Mouse (Mus musculus): ENCODE measurements around the gene Abhd10.
A peak's percentile ranks its signal among the peaks of the same experiment; 100 is the strongest.

Abhd10 gene

DNA sequence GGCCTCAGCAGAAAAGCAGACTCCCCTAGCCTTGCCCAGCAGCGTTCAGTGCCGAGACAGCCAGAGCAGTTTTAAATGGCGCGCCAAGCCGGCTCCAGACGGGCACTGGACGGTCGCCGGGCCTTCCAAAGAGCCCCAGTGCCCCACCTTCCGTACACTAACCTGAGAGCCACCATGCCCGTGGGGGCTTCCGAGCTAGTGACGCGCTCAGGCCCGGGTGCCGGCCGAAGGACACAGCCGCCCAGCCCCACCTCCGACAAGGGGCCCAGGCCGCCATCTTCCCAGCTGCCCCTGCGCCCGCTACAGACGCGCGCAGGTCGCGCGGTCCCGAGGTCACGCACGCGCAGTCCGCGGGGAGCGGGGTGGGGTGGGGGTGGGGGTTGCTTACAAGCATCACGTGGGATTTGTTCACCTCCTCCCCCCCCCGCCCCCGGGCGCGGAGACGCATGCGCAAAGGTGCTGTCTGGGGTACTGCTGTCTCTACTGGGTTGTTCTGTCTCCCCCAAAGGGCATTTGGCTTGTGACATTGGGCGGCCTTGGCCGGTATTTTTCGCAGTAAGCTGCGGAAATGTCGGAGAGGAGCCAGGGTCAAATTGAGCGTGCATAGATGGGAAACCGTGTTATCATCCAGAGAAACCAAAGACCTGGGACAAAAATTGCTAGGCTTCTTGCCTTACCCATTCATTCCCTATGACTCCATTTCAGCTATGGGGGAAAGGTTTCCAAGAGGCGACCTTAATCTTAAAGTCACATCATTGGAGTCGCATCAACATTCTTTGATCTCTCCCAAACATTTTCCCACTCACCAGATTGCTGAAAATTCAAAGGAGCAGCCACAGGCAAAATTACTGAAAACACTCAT is at the start of gene Abhd10:
TSS of gene Abhd10 (minus strand) at position 341 of the 862 bp plus-strand sequence.
- peak; percentile 63 for DNase-seq (ENCODE audit: extremely low read depth, low read depth)

DNA sequence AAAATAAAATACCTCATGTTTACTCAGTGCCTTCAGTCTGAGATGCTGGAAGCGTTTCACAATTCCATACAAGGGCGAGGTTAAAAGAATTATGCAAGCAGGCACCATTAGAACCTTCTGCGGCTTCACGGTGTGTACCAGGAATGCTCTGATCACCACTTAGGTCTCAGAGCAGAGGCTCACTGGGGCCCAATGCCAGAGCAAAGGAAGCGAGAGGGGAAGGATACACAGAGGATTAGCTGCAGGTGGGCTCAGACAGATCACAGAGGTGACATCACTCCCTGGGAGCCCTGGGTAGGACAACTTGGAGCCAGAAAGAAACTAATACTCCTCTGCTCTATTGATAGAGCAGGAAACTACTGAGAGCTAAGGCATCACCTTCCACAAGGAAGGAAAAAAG is 48.5 kb upstream of the Abhd10 start:
- DNase-seq (ENCODE audit: extremely low read depth, low read depth) = no peak

DNA sequence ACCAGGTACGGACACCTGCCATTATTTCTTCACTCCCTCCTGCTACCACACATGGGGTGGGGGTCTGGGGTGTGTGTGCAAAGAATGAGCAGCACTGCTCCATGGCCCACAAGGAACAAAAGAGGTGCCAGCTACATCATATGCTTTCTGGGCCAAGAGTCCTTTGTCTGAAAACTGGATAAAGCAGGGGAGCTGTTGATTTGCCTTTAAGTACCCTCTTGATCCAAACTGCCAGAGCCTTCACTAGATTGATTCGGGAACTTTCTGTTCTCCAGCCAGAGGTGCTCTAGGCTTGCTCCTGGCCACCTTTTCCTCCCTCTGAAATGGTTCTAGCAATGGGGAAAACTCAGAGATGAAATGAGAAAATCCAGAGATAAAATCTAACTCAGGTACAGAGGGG is 46.6 kb upstream of the Abhd10 start:
- DNase-seq (ENCODE audit: extremely low read depth, low read depth) = no peak

DNA sequence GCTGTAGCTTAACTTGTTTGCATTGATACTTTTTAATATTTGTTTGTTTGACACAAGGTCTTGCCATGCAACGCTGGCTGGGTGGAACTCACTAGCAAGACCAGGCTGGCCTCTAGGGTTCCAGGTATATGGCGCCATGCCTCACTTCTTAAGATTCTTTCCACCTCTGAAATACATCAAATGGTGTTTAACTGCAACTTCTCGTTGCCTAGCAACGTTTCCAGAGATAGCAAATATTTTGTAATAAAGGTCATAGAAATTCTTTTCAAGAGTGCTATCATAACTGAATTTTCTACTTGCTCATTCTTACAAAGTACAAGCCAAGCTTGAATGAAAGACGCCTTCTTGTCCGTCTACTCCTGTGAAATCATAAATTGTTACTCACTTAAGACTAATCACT is 44.9 kb upstream of the Abhd10 start:
- DNase-seq (ENCODE audit: extremely low read depth, low read depth) = no peak

DNA sequence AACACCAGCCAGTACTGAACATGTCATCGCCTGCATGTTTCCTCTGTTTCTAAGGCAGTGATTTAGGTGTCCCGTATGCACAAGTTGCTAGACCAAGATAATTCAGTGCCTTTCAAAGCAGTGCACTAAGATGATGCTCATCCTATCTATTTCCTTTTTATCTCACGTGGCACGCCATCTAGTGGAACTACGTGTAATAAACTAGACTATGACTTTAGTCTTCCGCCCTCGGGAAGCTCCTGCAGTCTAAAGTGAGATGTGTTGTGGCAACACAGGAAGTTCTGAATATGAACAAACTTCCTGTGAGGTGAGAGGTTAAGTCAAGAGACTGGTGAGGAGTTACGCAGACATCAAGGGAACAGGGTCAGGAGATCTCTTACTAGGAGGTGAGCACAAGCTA is 43.9 kb upstream of the Abhd10 start:
- DNase-seq (ENCODE audit: extremely low read depth, low read depth) = no peak

DNA sequence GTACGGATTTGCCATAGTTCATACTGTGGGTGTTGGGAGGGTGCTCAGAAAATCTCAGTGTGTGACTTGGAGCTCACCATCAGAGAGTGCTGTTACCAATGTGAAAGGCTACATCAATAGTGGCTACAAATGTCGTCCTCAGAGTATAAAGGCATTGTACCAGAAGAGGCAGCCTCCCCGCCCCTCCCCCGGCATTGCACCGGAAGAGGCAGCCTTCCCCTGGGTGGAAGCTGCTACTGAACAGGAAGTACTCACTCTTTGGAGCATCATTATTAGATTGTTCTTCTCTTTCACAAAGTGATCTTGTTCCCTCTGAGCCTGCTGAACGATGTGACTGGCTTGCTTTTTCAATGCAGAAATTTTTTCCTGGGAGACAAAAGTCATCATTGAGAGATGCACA is 37.2 kb upstream of the Abhd10 start:
- no peak for DNase-seq (ENCODE audit: extremely low read depth, low read depth)

DNA sequence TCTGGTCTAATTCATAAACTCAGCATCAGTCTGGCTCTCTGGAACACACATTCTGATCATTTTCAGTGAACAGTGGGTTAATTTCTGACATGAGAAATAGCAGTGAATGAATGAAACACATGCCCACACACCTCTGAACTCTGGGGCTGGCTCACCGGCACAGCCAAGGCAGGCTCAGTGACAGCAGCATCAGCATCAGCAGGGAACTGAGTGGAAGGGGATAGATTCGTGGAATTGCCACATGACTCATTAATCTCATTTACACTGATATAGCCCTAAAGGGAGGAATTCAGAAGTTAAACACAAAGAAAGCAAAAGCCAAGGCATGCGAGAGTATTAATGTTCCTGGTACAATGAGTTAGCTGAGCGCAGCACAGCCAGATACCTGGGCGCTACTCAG is 32.1 kb upstream of the Abhd10 start:
- no peak for DNase-seq (ENCODE audit: extremely low read depth, low read depth)

DNA sequence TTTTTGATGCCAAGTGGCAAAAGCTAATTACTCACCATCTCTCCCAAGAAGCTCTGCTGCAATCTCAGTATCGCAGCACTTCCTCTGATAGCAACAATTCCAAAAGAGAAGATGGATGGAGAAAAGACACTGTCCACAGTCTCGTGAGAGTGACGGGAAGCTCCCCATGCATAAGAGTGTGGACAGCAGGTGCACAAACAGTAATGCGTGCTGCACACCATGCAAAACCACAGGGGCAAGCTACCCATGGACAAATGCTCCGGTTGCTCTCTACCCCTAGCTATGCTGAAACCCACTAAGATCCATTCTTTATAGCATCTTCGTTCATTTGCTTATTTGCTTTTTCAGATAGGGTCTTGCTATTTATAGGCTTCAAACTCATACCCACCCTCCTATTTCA is 28.2 kb upstream of the Abhd10 start:
- no peak for DNase-seq (ENCODE audit: extremely low read depth, low read depth)

DNA sequence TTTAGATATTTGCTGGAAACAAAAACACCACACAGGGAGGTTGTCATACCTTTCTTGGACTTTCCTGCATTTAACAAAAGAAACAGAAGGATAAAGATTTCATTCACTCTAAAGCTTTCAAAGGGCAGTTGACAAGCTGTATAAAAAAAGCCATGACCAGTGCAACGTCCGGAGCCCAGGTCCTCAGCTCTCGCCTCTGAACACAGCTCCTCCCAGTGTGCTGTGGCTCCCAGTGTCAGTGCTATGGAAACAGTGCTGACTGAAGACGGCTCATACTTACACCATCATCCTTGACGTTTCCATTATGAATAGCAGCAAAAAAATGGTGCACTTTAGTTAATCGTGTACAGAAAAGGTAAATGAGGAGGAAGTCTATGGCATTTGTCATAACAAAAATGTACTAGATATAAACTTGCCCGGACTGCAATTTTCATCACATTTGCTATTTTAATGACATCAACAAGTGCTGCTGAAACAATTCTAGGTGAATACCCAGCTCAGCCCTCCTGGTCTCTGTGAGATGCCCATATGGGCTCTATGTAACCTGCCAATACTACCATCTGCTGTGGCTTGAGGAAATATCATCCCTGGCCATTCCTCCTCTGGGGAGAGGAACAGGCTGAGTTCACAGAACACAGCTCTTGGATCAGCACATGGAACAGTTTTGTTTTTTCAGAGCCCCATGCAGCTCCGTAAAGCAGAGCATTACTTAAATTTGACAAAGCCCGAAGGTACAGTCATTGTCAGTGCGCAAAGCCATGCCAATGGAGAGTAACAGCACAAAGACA is 25.3 kb upstream of the Abhd10 start:
- no peak for DNase-seq (ENCODE audit: extremely low read depth, low read depth)

DNA sequence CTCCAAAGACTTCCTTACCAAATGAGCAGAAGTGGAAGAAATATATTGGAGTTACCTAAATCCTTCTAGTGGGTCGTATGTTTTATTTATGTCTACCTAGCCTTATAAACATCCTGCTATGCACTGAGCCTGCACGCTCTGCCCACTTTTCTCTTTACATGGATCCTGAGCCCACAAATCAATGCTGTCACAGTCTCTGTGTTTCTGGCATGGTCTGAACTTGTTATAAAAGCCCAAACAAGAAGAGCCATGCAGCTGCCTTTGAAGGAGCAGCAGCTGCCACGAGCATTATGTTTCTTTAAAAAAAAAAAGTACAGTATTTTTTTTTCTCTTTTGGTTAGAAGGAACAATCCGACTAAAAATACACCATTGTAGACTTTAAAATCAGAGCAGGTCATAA is 24.7 kb upstream of the Abhd10 start:
- no peak for DNase-seq (ENCODE audit: extremely low read depth, low read depth)

DNA sequence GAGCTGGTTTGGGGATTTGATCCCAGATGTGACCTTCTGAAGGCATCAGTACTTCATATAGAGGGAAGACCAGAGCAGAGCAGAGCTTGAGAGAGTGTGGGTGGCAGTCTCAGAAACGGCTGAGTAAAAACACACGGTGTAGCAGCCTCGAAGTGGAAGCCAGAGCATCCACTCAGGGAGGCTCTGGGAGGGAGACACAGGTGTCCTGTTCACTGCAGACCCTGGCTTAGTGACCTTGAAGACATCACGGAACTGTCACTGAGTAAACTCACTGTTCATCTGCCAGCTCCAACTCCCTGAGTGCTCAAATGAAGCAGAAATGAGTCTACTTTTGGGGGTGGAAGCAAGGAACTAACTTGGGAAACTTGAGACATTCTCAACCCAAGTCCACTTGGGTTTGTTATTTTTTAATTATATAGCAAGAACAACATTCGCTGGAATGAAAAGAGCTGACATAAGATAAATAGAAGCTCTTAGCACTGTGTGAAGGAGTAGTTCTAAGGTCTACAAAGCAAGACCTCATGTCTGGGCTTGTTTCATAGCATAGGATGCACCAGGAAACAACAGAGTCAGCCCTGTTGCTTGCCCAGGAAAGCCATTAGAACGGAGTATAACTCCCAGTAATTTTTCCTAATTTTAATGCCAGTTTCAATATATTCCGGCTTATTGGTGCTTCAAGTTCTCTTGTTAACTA is 23.2 kb upstream of the Abhd10 start:
- no peak for DNase-seq (ENCODE audit: extremely low read depth, low read depth)

DNA sequence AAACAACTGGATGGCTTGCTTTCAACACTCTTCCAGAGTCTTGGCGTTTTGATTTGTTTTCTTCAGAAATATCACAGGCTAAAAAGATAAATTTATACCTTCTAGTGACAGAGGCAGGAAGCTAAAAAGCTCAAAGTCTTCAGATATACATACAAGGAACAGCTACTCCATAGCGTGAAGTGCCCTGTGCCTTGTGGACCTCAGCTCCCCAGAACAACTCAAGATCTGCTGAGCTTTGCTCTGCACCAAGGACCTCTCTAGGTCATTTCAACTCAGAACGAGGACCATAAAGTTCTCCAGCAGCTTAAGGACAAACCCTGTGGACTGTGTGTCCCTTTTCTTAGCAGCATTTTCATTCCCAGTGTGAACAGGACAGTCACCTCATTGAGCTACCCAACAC is 22.3 kb upstream of the Abhd10 start:
- no peak for DNase-seq (ENCODE audit: extremely low read depth, low read depth)

DNA sequence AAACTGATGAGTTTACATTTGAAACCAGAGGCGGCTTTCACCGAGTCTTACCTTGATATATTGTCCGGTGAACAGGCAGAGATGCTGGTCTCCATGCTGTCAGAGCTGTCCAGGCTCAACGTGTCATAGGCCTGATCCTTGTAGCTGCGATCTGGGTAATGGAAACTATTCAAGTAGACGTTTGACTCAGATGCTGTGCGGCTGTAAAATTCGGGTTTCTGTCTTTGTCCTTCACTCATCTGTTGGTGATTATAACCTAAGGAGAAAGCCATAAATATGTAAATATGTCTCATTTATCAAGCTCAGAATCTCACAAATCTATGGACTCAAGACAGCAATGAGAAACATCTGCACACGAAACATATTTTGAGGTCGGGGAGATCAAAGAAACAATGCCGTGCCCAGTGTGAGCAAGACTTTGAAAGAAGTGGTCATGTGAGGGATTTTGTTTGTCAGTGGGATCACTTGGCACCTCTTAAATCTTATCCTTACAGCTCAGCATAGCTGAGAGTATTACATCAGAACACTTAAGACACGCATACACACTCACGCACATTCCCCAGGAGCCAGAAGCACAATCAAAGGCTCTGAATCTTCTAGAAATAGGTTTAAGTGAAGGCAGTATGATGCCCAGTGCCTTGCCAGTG is 20.2 kb upstream of the Abhd10 start:
- DNase-seq (ENCODE audit: extremely low read depth, low read depth) = no peak

DNA sequence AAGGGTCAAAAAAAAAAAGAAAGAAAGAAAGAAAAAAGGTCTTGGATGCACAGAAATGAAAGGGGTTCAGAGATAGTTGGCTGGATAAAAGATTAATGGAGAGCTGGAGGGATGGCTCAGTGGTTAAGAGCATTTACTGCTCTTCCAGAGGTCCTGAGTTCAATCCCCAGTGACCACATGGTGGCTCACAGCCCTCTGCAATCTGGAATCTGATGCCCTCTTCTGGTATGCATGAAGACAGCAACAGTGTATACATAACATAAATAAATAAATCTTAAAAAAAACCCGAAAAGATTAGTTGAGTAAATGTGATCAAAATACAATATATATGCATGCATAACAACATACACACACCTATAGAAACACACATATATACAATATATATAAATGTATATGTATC is 18.7 kb upstream of the Abhd10 start:
- DNase-seq (ENCODE audit: extremely low read depth, low read depth) = no peak

DNA sequence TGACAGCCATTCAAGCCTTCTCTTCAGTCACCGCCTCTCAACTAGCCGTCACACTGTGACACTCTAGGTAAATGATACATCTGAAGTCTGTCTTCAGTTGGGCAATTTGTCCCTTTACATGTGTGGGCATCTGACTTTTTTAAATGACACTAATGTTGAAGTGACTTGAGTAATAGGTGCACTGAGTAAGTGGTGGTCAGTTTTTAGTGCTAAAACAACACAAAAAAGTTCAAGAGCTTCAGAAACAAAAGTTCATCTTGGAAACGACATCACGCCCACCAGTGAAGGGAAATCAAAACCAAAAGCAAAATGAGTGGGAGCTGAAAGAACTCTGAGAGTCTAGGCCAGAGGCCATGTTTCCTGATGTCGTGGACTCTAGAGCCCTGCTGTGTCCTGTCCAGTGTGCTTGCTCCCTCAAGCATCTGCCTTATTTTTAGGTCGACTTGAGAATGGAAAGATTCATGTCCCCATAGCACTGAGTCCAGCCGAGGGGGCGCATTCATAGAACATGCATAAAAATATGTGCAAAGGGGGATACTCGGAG is 16.0 kb upstream of the Abhd10 start:
- DNase-seq (ENCODE audit: extremely low read depth, low read depth) = no peak

DNA sequence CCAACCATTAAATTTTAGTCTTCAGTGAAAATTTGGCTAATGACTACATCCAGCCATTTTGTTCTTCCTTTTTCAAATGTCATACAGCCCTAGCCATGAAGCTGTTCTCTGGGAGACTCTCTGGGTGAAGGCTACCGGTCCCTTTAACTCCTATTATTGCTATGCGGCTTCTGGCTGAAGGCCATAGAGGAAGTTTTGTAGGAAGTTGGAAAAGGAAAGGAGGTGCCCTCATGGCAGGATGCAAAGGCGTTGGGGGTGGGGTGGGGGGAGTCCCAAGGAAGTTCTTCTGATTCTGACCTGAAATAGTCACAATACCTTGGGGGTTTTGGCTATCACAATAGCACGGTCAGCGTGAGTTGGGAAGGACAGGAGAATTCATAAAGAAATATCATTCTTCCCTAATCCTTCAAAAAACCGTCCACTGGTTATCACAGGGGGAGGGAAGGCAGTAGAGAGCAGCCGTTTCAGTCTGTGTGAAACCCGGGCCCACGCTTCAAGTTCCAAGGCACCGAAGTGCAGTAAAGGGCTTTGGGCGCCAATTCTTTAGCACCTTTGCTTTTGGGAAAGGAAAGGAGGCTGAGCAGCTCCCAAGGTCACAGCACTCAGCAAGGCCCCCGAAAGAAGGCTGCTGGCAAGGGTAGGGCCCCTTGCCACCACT is 14.8 kb upstream of the Abhd10 start:
- DNase-seq (ENCODE audit: extremely low read depth, low read depth) = no peak

DNA sequence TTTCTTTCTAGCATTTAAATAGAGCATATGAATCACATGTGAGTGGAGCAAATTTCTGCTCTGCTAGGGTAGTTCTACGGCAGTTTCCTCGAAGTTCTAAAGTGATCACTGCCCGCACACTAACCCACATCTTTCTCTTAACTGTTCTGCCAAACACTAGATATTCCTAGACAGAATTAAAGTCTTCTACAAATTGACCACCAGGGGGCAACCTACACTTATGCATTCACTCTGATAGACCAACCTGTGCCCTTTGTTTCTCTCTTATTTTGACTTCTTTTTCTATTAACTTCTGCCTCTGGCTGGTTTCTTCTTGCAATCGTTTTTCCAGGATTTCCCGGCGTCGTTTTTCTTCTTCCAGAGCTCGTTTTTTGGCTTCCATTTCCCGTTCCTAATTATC is 14.1 kb upstream of the Abhd10 start:
- peak; percentile 57 for DNase-seq (ENCODE audit: extremely low read depth, low read depth)

DNA sequence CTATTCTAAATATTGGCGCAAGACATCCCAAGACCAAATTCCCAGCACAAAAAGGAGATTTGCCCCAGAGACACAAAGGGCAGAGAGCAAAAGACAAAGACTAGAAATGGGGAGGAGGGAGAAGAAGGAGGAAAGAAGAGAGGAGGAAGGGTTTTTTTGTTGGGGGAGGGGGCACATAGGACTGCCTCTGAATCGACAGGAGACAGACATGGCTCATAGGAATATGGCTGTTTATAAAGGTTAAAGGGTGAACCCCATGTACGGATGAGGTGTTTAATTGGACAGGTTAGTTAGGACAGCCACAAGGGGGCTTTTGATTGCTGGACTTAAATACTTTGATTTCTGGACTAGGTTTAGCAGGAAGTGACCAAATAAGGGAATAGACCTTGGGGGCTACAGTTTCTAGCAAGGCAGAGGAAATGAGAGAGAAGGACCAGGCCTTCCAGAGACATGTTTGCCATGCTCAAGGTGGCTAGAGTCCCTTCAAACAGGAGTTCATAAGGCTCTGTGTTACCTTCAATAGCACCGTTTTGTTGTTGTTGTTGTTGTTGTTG is 913 bp upstream of the Abhd10 start:
- DNase-seq (ENCODE audit: extremely low read depth, low read depth) = no peak

DNA sequence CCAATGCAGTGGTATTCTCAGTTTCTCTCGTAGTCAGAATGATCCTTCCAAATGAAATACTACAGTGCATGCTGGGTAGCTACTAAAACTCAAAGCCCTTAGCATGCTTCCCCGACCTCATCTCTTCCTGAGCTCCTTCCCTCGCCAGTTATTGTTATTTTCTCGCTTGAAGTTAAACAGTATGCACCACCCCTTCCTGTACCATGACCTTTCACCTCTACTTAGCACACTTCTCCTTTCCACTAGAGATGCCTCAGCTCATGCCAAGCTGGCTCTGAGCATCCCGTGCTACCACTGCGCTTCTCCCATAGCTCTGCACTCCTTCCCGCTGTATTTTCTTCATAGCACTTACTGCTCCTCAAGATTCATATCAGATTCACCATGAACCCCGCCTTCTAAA is 4.9 kb downstream of the Abhd10 start:
- DNase-seq (ENCODE audit: extremely low read depth, low read depth) = no peak

DNA sequence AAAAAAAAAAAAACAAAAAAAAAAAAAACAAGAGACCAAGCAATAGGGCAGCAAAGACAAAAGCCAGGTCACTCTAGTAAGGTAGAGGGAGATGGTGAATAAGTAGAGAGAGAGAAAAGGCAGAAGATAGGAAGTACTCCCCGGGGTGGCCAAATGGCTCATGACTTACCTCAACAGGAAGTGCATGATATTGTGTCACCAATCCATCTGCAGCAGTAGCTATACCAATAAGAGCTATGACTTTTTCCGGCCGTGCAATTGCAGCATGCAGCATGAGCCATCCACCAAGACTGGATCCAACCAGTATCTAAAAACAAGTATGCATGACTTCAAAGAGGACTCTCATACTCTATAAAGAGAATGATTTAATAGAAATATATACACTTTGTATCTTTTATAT is 6.0 kb downstream of the Abhd10 start:
- DNase-seq (ENCODE audit: extremely low read depth, low read depth) = no peak

DNA sequence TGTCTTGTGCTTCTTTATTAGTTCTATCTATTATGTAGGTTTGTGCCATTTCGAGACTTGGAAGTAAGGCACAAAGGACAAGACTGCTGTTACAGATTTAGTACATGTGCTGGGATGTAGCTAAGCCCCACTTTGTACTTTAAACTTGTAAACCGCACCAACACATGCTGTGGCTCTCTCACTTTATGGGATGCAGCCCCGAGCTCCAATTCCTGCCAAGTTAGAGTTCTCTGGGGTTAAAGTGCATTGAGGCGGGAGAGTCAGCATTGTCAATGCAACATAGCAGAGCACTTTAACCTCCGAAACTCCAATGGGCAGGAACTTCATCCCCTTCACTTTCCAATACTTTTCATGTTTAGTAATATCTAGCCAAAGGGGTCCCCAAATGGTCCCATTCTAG is 13.6 kb downstream of the Abhd10 start:
- DNase-seq (ENCODE audit: extremely low read depth, low read depth) = no peak
